12 mouse cellular contexts compared by ENCODE assay signal in the genomic region with DNA sequence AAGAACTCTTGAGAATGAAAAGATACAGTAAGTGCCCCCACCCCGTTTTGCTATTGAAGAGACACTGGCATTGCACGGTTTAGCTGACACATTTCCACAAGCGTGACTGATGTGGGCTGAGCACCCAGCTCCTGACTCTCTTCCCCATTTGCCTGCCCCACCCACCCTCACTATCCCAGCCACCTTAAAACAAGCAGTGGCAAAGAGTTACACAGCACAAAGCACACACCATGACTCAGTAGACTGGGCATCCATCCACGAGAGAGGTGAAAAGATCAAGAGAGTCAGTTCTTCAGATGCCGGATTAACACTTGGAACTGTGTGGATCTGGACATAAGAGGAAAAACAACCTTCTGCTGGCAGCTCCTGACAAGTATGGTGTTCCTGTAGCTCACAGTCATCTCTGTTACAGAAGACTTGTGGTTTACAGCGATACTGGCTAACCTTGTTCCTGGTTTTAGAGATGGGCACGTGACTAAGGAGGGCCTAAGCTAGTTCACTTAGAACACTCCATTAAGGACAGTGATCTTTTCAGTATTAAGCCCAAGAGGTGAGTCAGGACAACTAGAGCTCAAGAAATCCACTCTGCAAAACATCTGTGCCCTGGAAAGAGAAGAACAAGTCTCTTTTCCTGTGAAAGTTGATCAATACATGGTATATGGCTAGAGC. TPM values are rescaled to one million over a fixed set of nuclear protein-coding genes. Genes with fewer than 3 reads are reported as not detected.
DNase-seq lines count a peak whose midpoint lies in the region; ATAC-seq and TF ChIP-seq lines count a peak whose summit lies in the region.
"Had no signal": no experiment of that assay in that cellular context is flagged by ENCODE, and none has a peak within 500 bp of the region (broad histone marks: within the 10 kb centered on the region; RNA-seq: fewer than 3 reads in every experiment).

No protein-coding gene starts in this region.

- no peak overlapping the region for H3K4me2 ChIP-seq in stomach, postnatal 0 days (replicated peaks; ENCODE audit: low read depth)
- no peak overlapping the region for H3K4me2 ChIP-seq in forebrain, embryonic 13.5 days
- H3K4me2 ChIP-seq: limb, embryonic 13.5 days; neural tube, embryonic 13.5 days had no signal

- peak; percentile 25 for DNase-seq in lung, postnatal 25 days (ENCODE audit: low spot score)
- DNase-seq in lung, adult 2 months, result no peak
- peak; percentile 71 for DNase-seq in Muller cell, postnatal 12 days (ENCODE audit: inconsistent ontology term)
- peak; percentile 10 for DNase-seq in fat pad, adult 2 months (ENCODE audit: extremely low read depth, low read depth, low spot score)
- peak; percentile 18 for DNase-seq in stomach, postnatal 0 days (ENCODE audit: low spot score)
- no peak for DNase-seq in layer of hippocampus, postnatal 14 days (ENCODE audit: low spot score in 2 of 2)
- DNase-seq: cerebellum, postnatal 14 days; kidney, adult 9 months had no signal

- TF ChIP-seq POLR2A in lung, adult 2 months (IDR thresholded peaks at IDR 0.05; ENCODE audit: borderline replicate concordance, extremely low read depth, low read depth, low read length), result no peak

- WGBS in lung, adult 2 months, result 55% methylated on average over 7 of the region's 7 CpGs
- 43% methylated on average over 7 of the region's 7 CpGs for WGBS in stomach, postnatal 0 days
- 87% methylated on average over 7 of the region's 7 CpGs for WGBS in forebrain, embryonic 13.5 days

- peak overlapping the region; percentile 30; the same call in 1 of the 2 replicates for H3K27ac ChIP-seq in stomach, postnatal 0 days (replicated peaks)
- no peak overlapping the region for H3K27ac ChIP-seq in forebrain, embryonic 13.5 days
- H3K27ac ChIP-seq: embryonic facial prominence, embryonic 10.5 days; limb, embryonic 13.5 days; neural tube, embryonic 13.5 days had no signal

- no peaks in the 10 kb centered on the region for H3K4me1 ChIP-seq in lung, adult 2 months (ENCODE audit: control insufficient read depth, insufficient read depth, low read length)
- no peaks in the 10 kb centered on the region for H3K4me1 ChIP-seq in stomach, postnatal 0 days (replicated peaks; ENCODE audit: control insufficient read depth, insufficient read depth)
- H3K4me1 ChIP-seq in forebrain, embryonic 13.5 days, result no peaks in the 10 kb centered on the region
- H3K4me1 ChIP-seq: embryonic facial prominence, embryonic 10.5 days; limb, embryonic 13.5 days; neural tube, embryonic 13.5 days had no signal

- no peaks in the 10 kb centered on the region for H3K9me3 ChIP-seq in stomach, postnatal 0 days (ENCODE audit: control insufficient read depth, low read length)
- H3K9me3 ChIP-seq in forebrain, embryonic 13.5 days (replicated peaks), result no peaks in the 10 kb centered on the region
- H3K9me3 ChIP-seq: embryonic facial prominence, embryonic 10.5 days; limb, embryonic 13.5 days; neural tube, embryonic 13.5 days had no signal

- no peaks in the 10 kb centered on the region for H3K27me3 ChIP-seq in stomach, postnatal 0 days (ENCODE audit: control insufficient read depth, insufficient read depth, low read length)
- no peaks in the 10 kb centered on the region for H3K27me3 ChIP-seq in forebrain, embryonic 13.5 days
- H3K27me3 ChIP-seq: limb, embryonic 13.5 days; neural tube, embryonic 13.5 days had no signal

- no peak for TF ChIP-seq CTCF in lung, adult 2 months (IDR thresholded peaks at IDR 0.05; ENCODE audit: insufficient read depth, low read length)
- no peak for TF ChIP-seq CTCF in stomach, postnatal 0 days (IDR thresholded peaks at IDR 0.05; ENCODE audit: low read depth)

- H3K4me3 ChIP-seq in lung, adult 2 months (replicated peaks; ENCODE audit: extremely low read depth, low read depth, low read length), result no peak overlapping the region
- no peak overlapping the region for H3K4me3 ChIP-seq in stomach, postnatal 0 days (ENCODE audit: low read depth, low read length)
- no peak overlapping the region for H3K4me3 ChIP-seq in forebrain, embryonic 13.5 days
- H3K4me3 ChIP-seq: embryonic facial prominence, embryonic 10.5 days; limb, embryonic 13.5 days; neural tube, embryonic 13.5 days had no signal

- H3K9ac ChIP-seq in stomach, postnatal 0 days (ENCODE audit: low read length), result no peak overlapping the region
- no peak overlapping the region for H3K9ac ChIP-seq in forebrain, embryonic 13.5 days
- H3K9ac ChIP-seq: limb, embryonic 13.5 days; neural tube, embryonic 13.5 days had no signal

- TF ChIP-seq EP300 in stomach, postnatal 0 days (optimal IDR thresholded peaks at IDR 0.05), result no peak

- H3K36me3 ChIP-seq in stomach, postnatal 0 days (ENCODE audit: control insufficient read depth, insufficient read depth, low read length), result no peaks in the 10 kb centered on the region
- no peaks in the 10 kb centered on the region for H3K36me3 ChIP-seq in forebrain, embryonic 13.5 days (ENCODE audit: poor library complexity, severe bottlenecking)
- H3K36me3 ChIP-seq: embryonic facial prominence, embryonic 10.5 days; limb, embryonic 13.5 days; neural tube, embryonic 13.5 days had no signal

- ATAC-seq in stomach, postnatal 0 days (ENCODE audit: low FRiP score, low TSS enrichment), result peak; percentile 72
- ATAC-seq in forebrain, embryonic 13.5 days, result no peak

RNA-seq across cellular contexts. Expression of gene Melk, which starts 18.9 kb away (rescaled TPM):
- 0.31 and 0.92 TPM in 2 replicates for polyA plus RNA-seq in lung, adult 2 months (2012; rRNA removed)
- 9.5 and 11.0 TPM in 2 replicates for polyA plus RNA-seq in stomach, postnatal 0 days (2015; fragmentation: Nextera tagmentation; extraction: Ambion mirVana)
- total RNA-seq in layer of hippocampus, postnatal 14 days (2021), result 1 to 10 TPM in 1 of 2 experiments, under 1 TPM in 1; 0.78 to 1.1 TPM
- polyA plus RNA-seq in forebrain, embryonic 13.5 days (2015; fragmentation: Nextera tagmentation; extraction: Ambion mirVana), result 45.2 and 50.2 TPM in 2 replicates

RNA-seq across cellular contexts. Expression of gene Rnf38, which starts 48.1 kb away (rescaled TPM):
- polyA plus RNA-seq in lung, adult 2 months (2012; rRNA removed), result 114 and 123 TPM in 2 replicates
- 6.3 and 7.9 TPM in 2 replicates for polyA plus RNA-seq in stomach, postnatal 0 days (2015; fragmentation: Nextera tagmentation; extraction: Ambion mirVana)
- total RNA-seq in layer of hippocampus, postnatal 14 days (2021), result 10 to 100 TPM; 58.5 to 63.4 TPM
- polyA plus RNA-seq in forebrain, embryonic 13.5 days (2015; fragmentation: Nextera tagmentation; extraction: Ambion mirVana), result 40.1 and 43.1 TPM in 2 replicates

Comparison
In these comparisons a context has a peak if more than half of its experiments do, and no peak if none do; other contexts are left out.
1. DNase-seq: peak in lung, postnatal 25 days (single experiment), Muller cell, postnatal 12 days (single experiment), fat pad, adult 2 months (single experiment) and stomach, postnatal 0 days (single experiment); none in lung, adult 2 months (single experiment) and layer of hippocampus, postnatal 14 days (0 of 2).